Mouse (Mus musculus): ENCODE data around the gene Mtmr14.

DNA sequence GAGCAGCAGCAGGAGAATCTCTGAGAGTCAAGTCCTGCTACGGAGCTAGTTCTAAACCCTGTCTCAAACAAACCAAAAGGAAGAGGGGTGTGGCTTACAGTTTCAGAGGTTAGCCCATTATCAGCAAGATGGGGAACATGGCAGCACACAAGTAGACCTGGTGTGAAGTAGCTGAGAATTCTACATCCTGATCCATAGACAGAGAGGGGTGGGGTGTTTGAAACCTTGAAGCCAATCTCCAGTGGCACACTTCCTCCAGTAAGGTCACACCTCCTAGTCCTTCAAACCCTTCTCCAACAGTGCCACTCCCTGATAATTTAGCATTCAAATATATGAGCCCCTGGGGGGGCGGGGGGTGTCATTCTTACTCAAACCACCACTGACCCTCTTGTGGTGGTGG, 58.4 kb downstream of the Mtmr14 start:
- TF ChIP-seq POLR2A (IDR thresholded peaks at IDR 0.05; ENCODE audit: control insufficient read depth, extremely low read depth, insufficient read depth, low read length, poor library complexity) = no peak
- no peak for TF ChIP-seq CTCF (IDR thresholded peaks at IDR 0.05; ENCODE audit: borderline replicate concordance, control insufficient read depth, extremely low read depth, insufficient read depth, low read length, poor library complexity)

Data from thymus, adult 2 months (tissue).